Mouse (Mus musculus) cerebellum, adult 2 months (tissue): ENCODE measurements around the gene Rps3. TPM values are rescaled to one million over a fixed set of nuclear protein-coding genes. Genes with fewer than 3 reads are reported as not detected.

ENCODE experiments used
- DNase-seq, 2 experiments: peaks; one replicate each; pipeline ENCODE4 v3.0.0; 2021
- H3K27ac ChIP-seq: fragments of 200-500 bp; 2 replicates; pipeline ENCODE4 v1.5.1; 2012; ENCODE audit warnings: low read length, control low read depth, inconsistent platforms; ENCODE audit not compliant: insufficient read depth
- H3K27me3 ChIP-seq: fragments of 200-500 bp; 2 replicates; pipeline ENCODE4 v1.6.1; 2012; ENCODE audit warnings: inconsistent platforms, mild to moderate bottlenecking, low read length, moderate library complexity; ENCODE audit not compliant: control insufficient read depth, insufficient read depth
- H3K4me1 ChIP-seq: fragments of 200-500 bp; 2 replicates; pipeline ENCODE4 v1.6.1; 2011; ENCODE audit warnings: low read length; ENCODE audit not compliant: control insufficient read depth, insufficient read depth
- H3K4me3 ChIP-seq: fragments of 200-500 bp; replicated peaks from 2 replicates; pipeline ENCODE3; 2011; ENCODE audit warnings: mild to moderate bottlenecking, low read depth, low read length, control low read depth; ENCODE audit not compliant: insufficient read depth
- CTCF ChIP-seq: fragments of 200-500 bp; IDR thresholded peaks from 2 replicates; pipeline ENCODE4 v1.5.1; 2011; ENCODE audit warnings: low read depth, mild to moderate bottlenecking, control low read depth, low read length, moderate library complexity, borderline replicate concordance; ENCODE audit not compliant: insufficient read depth
- POLR2A ChIP-seq: fragments of 200-500 bp; IDR thresholded peaks from 2 replicates; pipeline ENCODE4 v1.6.1; 2011; ENCODE audit warnings: low read length, control low read depth, borderline replicate concordance; ENCODE audit not compliant: insufficient read depth
- WGBS: fragments of 180-500 bp; shearing (Covaris S2); methylation state at CpG from one replicate; pipeline ENCODE4 v1.1.7; 2018; 5-methylcytosine and 5-hydroxymethylcytosine counted together
- polyA plus RNA-seq: library from polyadenylated mRNA; depleted of rRNA; stranded (reverse); fragments of >200 nt; gene quantifications from 2 replicates; pipeline ENCODE4 v1.2.3, GENCODE M21; 2012; rRNA removed

Rps3 gene
- polyA plus RNA-seq, 1 experiment = 434 TPM

GRCm38 (mm10) chr7:99434672-99435250, 48.8 kb downstream of the Rps3 start:
- no peak for TF ChIP-seq POLR2A
- no peak for TF ChIP-seq CTCF
- peaks cover 3% of the 10 kb centered on the region; the same call in 1 of the 2 replicates for H3K4me1 ChIP-seq
- no peak overlapping the region for H3K4me3 ChIP-seq
- DNase-seq = no peak
- WGBS = 70% methylated on average over 12 of the region's 12 CpGs
- H3K27ac ChIP-seq = no peak overlapping the region
- no peaks in the 10 kb centered on the region for H3K27me3 ChIP-seq

- Histone ChIP-seq H3K27ac (no peak overlapping the region), H3K4me3 (no peak overlapping the region), H3K27me3 (no peaks in the 10 kb centered on the region), H3K4me1 (peaks cover 6% of the 10 kb centered on the region; the same call in 1 of the 2 replicates)
- TF ChIP-seq CTCF (no peak), POLR2A (no peak)
- 94% methylated on average over 6 of the region's 6 CpGs for WGBS
- no peak for DNase-seq
These were observed 50.7 kb downstream of the Rps3 start for GRCm38 (mm10) chr7:99432863-99433262.

- Histone ChIP-seq H3K27ac (no peak overlapping the region), H3K4me3 (no peak overlapping the region), H3K27me3 (no peaks in the 10 kb centered on the region), H3K4me1 (peaks cover 6% of the 10 kb centered on the region; the same call in 1 of the 2 replicates)
- no peak for DNase-seq
- WGBS = 75% methylated on average over 14 of the region's 14 CpGs
- TF ChIP-seq CTCF = no peak
- TF ChIP-seq POLR2A = no peak
These were observed 51.3 kb downstream of the Rps3 start for GRCm38 (mm10) chr7:99432248-99432647.

GRCm38 (mm10) chr7:99430246-99430645, 53.3 kb downstream of the Rps3 start:
- 79% methylated on average over 11 of the region's 11 CpGs for WGBS
- H3K4me3 ChIP-seq = no peak overlapping the region
- H3K27ac ChIP-seq = no peak overlapping the region
- DNase-seq = no peak
- H3K27me3 ChIP-seq = no peaks in the 10 kb centered on the region
- TF ChIP-seq POLR2A = no peak
- TF ChIP-seq CTCF = no peak
- peaks cover 10% of the 10 kb centered on the region for H3K4me1 ChIP-seq

GRCm38 (mm10) chr7:99429786-99430185, 53.8 kb downstream of the Rps3 start:
- no peak for DNase-seq
- no peak overlapping the region for H3K4me3 ChIP-seq
- TF ChIP-seq POLR2A = no peak
- no peak for TF ChIP-seq CTCF
- H3K4me1 ChIP-seq = peaks cover 14% of the 10 kb centered on the region
- H3K27me3 ChIP-seq = no peaks in the 10 kb centered on the region
- H3K27ac ChIP-seq = no peak overlapping the region
- WGBS = 34% methylated on average over 6 of the region's 6 CpGs

GRCm38 (mm10) chr7:99428836-99429235, 54.7 kb downstream of the Rps3 start:
- WGBS = 91% methylated on average over 5 of the region's 5 CpGs
- no peak for DNase-seq
- H3K27me3 ChIP-seq = no peaks in the 10 kb centered on the region
- no peak overlapping the region for H3K4me3 ChIP-seq
- TF ChIP-seq CTCF (no peak), POLR2A (no peak)
- H3K4me1 ChIP-seq = peaks cover 18% of the 10 kb centered on the region
- H3K27ac ChIP-seq = no peak overlapping the region

GRCm38 (mm10) chr7:99427987-99428386, 55.6 kb downstream of the Rps3 start:
- Histone ChIP-seq H3K27me3 (no peaks in the 10 kb centered on the region), H3K27ac (no peak overlapping the region), H3K4me1 (peaks cover 18% of the 10 kb centered on the region), H3K4me3 (no peak overlapping the region)
- no peak for TF ChIP-seq POLR2A
- TF ChIP-seq CTCF = no peak
- DNase-seq = no peak
- WGBS = 96% methylated on average over 3 of the region's 3 CpGs

Other genes with a start within 250 kb of the Rps3 start
- gene Mogat2, start 245.1 kb downstream of the Rps3 start, polyA plus RNA-seq = 0.05 TPM in 1 of 2 replicates, not detected in the other
- 76.4 and 78.9 TPM in 2 replicates for gene Map6, start 216.3 kb downstream of the Rps3 start, polyA plus RNA-seq
- gene Serpinh1, start 130.5 kb downstream of the Rps3 start, polyA plus RNA-seq = 24.9 and 25.4 TPM in 2 replicates
- gene Gdpd5, start 102.3 kb downstream of the Rps3 start, polyA plus RNA-seq = 49.4 and 50.0 TPM in 2 replicates
- gene Klhl35, start 17.7 kb downstream of the Rps3 start, polyA plus RNA-seq = 1.1 and 1.4 TPM in 2 replicates
- gene Arrb1, start 51.7 kb upstream of the Rps3 start, polyA plus RNA-seq = 111 and 115 TPM in 2 replicates
- 4.0 and 4.8 TPM in 2 replicates for gene Tpbgl, start 143.4 kb upstream of the Rps3 start, polyA plus RNA-seq
- gene Slco2b1, start 227.6 kb upstream of the Rps3 start, polyA plus RNA-seq = 8.1 and 9.4 TPM in 2 replicates
- not detected in 2 replicates for gene Olfr520, start 246.5 kb upstream of the Rps3 start, polyA plus RNA-seq